Mouse (Mus musculus) megakaryocyte, embryonic 14.5 days (primary cell): ENCODE results near the gene Sgtb.

Experiments
- FLI1 ChIP-seq: IDR thresholded peaks from 2 replicates; pipeline ENCODE4 v1.6.1; 2012; ENCODE audit warnings: low read length, inconsistent platforms, mixed read lengths
- GATA1 ChIP-seq: IDR thresholded peaks from 3 replicates; pipeline ENCODE4 v1.6.1; 2012; ENCODE audit warnings: mixed read lengths, low read length, inconsistent platforms, borderline replicate concordance

DNA sequence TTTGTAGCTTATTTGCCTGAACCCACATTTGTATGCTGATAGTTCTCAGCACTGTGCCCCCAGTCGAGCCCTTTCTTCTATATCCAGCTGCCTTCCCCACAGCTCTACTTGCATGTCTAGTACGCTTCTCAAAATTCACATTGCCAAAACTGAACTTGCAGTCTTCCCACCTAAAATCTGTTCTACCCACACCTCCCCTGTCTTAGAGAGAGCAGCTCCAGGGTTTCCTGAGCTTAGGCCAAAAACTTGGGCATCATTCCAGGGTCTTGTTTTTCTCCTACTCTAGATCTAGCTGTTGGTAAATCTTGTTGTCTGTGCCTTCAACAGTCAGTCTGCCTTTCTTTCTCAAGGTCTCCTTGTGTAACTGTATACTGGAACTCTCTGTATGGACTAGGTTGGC, 5.3 kb downstream of the Sgtb start:
- no peak for TF ChIP-seq GATA1
- no peak for TF ChIP-seq FLI1
